Mouse (Mus musculus) erythroblast, embryonic 14.5 days (primary cell): ENCODE measurements around the gene Fv1.

Source experiments
- GATA1 ChIP-seq: IDR thresholded peaks from 2 replicates; pipeline ENCODE4 v1.6.1; 2012; ENCODE audit warnings: low read length, inconsistent platforms, mixed read lengths
- TAL1 ChIP-seq: IDR thresholded peaks from 3 replicates; pipeline ENCODE4 v1.6.1; 2012; ENCODE audit warnings: low read length, inconsistent platforms, mixed read lengths

GRCm38 (mm10) chr4:147881792-147882191 is 13.0 kb downstream of the Fv1 start:
- TF ChIP-seq GATA1 (no peak), TAL1 (no peak)
